Mouse (Mus musculus) heart, adult 18-20 months (tissue): ENCODE data around the gene Nol10. TPM values are rescaled to one million over a fixed set of nuclear protein-coding genes. Genes with fewer than 3 reads are reported as not detected.
"Not testable (repeated sequence)": the region's sequence is repeated elsewhere in the genome, so short reads cannot be mapped to it uniquely, and the experiment has no call there.

Source experiments
- DNase-seq, 2 experiments: peaks; one replicate each; pipeline ENCODE4 v3.0.0; 2021 to 2022; ENCODE audit warnings: mixed read lengths in 1 of 2
- total RNA-seq, 2 experiments: library from RNA; stranded (reverse); gene quantifications; 2 replicates each; pipeline ENCODE4 v1.2.3; 2021

The Nol10 gene
- total RNA-seq, 2 experiments from 2014 or later: 7.5 to 7.6 TPM

DNA sequence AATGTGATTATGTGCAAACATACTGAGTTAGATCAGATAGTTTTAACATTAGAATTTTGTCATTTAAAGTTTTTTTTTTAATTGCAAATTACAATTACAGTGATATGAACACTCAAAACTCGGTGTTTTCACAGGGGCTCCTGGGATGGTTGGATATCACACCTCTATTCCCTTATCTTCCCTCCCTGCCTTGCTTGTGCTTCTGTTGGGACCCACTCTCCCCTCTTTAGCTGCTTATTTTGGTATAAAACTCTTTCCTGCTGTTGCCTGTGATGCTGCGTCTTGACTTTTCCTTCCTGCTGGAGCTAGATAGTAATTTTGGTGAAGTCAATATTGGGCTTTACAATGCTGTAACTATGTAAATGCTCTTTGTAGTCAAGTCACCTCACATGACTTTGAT is 63.0 kb downstream of the Nol10 start:
- no peak for DNase-seq

DNA sequence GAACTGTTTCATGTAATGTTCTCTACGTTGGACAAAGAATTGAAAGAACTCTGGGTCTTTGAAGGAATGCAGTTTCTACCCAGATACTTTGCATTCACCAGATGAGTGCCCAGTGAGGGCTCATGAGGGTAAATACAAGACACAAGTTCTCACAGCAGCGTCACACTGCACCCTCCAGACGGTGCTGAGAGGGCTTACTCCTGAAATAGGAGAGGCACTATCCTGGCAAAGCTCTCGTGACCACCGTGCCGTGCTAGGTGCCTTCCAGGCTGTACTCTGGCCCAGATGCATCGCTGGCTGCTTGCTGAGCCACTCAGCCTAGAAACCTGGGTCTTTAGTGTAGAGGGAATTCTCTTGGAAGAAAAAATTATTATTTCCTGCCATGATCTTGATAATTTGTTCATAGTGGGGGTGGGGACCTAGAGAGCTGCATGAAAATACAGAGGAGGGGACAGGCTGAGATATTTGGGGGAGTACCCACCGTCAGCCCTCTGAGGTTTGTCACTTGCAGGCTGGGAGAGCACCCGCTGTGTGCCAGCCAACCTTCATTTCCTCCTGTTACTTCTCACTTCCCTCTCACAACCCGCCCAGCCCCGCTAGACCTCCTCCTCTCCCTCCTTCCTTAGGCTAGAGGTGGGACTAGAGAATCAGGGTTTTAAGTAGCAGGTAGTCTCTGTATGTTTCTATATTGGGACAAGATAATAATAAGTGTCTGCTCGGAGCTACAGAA is 63.7 kb downstream of the Nol10 start:
- no peak for DNase-seq

DNA sequence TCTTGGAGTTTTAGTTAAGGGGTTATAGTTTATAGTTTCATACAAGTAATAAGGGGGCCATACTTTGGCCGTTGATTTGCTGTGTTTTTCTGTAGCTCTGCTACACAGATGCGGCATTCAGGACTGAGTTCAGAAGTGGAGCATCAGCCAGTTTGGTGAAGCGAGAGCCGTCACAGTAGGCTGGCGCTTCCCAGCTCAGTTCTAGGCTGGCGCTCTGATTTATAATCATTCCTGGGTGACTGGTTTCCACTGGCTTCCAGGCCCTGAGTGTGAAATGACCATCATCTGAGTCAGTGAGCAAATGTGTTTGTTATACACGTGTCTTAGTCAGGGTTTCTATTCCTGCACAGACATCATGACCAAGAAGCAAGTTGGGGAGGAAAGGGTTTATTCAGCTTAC is 66.5 kb downstream of the Nol10 start:
- DNase-seq: no peak

DNA sequence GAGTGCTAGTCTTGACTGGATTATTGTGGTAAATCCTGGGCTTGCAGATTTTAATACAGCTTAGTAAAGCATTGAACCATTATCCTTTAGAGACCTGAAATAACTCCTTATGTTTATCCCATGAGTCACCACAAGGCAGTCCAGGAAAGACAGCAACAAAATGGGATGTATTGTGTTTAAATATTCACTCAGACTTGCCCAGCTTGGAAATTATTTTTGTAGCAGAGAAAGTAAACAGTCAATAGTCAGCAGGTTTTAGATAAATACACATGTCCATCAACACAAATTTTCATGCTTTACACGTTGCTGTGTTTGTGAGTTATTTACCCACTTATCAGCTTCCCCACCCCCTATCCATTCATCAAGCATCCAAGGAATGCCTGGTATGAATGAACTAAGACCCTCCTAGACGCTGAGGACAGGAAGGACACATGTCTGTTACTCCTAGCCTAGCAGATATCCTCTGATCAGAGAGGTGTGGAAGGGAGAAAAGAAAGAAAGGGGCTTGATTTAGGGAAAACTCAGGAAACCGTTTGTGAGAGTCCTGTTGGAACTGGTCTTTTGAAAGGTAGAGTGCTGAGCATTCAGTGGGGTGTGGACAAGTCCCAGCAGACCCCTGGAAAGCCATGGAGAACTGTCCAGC is 72.0 kb downstream of the Nol10 start:
- DNase-seq: no peak

DNA sequence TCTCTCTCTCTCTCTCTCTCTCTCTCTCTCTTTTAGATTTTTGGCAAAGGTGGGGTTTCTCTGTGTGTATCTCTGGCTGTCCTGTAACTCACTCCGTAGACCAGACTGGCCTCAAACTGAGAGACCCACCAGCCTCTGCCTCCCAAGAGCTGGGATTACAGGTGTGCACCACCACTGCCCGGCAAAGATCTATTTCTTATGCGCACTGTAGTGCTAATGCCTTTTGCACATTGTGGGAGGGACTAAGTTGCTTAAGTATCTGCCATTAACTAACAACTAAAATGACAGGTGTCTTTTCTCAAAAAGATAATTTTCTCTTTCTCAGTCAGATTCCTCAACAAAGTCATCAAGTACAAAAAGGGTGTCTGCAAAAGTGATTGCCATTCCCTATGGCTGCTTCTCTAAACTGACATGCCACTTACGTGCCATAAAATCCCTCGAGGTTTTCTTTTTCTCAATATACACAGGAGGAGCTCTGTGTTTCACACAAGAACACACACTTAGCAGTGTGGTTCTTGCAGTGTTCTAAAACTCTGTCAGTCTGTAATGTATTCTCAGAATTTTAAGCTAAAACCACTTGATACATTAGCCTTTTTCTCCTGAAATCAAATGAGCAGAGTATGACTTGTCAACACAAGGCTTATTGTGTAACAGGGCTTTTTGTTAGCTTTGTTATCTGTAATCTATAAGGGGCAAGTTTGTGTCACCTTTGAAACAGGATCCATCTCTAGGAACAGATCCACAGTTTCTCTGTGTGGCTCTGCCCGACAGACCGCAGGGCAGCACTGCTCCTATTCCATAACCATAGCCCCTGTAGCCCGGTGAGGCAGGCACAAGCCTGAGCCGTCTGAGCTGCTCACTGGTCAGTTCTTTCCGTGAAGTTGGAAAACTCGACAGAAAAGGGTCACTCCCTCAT is 77.3 kb downstream of the Nol10 start:
- DNase-seq: no peak

DNA sequence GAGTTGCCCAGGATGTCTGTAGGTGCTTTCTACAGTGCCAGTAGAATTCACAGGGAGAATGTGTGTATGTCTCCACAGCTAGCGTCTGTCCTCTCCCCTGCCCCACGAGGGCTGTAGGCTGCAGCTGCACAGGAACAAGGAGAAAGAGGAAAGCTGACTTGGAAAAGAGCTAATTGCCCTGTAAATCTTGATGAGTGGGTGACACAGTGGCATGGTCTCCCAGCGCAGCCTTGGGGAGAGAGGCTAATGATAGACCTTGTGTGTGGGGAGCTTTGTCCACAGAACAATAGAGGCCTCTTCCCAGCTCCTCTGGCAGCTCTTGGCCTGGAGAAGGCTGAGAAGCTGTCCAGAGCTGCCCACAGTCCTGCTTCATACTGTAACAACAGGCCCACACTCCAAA is 78.5 kb downstream of the Nol10 start:
- no peak for DNase-seq

DNA sequence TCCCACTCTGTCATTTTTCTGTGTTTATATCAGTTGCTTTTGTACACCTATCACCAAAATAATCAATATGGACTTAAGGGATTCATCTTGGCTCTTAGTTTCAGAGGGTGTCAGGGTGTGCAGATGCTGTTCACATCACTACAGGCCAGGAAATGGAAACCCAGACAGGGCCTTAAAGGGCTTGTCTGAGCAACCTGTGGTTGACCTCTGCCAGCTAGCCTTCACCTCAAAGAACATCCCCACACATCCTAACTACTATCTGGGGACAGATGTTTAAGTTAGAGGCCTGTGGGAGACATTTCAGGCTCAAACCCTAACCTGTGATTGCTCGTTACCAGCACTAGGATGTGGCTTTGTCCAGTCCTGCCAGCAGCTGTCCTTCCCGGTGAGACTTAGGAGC is 82.3 kb downstream of the Nol10 start:
- no peak for DNase-seq

DNA sequence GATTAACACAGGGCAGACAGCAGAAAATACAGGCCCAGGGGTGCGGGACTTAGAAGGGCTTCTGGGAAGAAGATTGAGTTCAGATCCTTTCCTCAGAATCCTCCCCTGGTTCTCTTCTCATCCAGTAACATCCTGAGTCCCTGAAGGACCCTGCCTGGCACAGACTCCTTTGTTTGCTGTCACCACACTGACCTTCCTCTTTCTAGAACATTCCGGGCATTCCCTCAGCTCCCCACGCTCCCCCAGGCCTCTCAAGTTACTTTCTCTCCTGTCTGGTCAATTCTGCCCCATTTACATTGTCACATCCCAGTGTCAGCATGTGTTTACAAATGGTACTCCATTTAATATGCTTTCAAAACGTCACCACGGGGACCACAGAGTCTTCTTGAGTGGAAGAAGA is 82.9 kb downstream of the Nol10 start:
- DNase-seq: no peak

DNA sequence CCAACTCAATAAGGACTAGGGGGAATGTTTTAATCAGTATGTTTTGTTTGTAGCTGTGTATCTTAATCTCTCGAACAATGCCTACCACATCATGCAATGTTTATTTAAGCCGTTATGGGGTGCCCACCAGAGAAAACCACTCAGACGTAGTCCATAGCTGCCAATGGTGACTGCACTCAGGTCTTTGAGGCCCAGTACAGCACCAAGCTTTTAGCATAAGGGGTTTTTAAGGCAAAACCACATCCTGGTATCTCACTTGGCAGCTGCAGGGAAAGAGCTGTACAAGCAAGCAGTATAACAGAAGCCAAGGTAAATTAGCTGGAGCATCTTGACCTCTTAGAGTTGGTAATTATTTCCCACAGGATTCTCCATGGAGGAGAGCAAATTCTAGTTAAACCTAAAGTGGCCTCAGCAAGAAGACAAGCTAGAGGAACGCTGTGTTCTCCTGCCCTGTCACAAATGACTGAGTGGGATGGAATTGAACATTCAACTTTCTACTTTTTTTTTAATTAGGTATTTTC is 83.6 kb downstream of the Nol10 start:
- DNase-seq: no peak

DNA sequence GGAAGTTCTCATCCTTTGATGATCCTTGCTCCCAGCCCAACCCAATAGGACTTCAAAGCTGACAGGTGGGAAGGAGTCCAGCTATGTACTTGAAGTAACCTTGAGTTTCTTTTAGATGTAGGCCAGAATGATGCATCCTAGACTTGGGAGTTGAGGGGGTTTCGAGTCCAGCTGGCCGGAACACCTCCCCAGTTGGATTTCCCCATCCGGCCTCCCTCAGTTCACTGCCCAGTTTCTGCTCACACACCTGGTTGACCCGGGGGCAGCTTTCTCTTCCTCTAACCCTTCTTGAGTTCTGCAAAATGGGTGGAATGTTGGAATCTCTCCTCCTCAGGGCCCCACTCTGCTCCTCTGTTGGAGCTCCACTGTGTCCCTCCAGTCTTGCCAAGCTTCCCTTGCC is 85.5 kb downstream of the Nol10 start:
- no peak for DNase-seq

DNA sequence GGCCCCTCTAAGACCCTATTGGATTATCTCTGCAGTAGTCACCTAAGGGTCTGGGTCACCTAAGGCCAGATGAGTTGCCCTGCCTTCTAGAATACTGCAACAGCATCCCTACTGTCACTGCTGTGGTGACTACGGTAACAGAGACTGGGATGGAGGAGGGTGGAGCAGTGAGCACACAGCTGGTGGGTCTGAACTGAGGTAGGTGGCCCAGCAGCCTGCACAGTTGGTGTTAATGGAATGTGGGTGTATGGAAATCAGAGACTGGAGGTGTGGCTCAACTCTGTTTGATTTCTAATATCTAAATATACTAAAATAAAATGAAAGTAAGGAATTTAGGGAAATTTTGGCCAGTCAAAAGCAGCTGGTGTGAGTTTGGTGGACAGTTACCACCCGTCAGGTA is 88.2 kb downstream of the Nol10 start:
- DNase-seq: no peak

DNA sequence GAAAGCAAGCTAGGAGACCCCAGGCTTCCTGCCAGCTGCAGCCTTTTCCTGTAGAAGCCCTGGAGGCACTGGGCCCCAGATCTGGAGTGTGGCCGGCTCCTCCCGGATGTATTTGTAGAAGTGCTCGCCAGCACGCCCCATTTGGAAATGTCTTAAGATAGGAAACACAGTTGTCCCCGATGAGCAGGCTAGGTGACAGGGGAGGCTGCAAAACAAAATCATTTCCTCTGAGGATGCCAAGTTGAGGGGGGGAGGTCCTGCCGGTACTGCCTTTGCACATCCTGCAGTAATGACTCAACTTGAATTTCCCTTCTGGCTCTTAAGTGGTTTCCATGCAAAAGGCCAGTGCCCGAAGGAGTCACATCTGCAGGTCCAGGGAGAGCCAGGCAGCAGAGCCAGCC is 92.0 kb downstream of the Nol10 start:
- peak; percentile 61 to 88 for DNase-seq

DNA sequence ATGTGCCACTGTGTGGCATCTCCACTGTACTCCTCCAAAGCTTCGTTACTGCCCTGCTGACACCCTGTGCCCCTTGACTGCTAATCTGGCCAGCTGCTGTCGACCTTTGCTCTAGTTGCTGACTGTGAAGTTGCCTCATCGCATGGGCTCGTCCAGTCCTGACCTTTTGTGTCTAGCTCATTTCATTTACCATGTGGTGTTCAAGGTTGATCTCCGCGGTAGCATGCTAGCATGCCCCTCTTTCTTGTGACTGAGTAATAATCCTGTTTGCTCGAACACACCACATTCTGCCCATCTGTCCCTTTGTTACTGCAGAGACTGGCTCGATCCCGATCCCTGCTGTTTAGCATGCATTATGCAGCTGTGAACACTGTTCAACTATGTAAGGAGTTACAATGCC is 93.2 kb downstream of the Nol10 start:
- DNase-seq: peak; percentile 31 to 49

DNA sequence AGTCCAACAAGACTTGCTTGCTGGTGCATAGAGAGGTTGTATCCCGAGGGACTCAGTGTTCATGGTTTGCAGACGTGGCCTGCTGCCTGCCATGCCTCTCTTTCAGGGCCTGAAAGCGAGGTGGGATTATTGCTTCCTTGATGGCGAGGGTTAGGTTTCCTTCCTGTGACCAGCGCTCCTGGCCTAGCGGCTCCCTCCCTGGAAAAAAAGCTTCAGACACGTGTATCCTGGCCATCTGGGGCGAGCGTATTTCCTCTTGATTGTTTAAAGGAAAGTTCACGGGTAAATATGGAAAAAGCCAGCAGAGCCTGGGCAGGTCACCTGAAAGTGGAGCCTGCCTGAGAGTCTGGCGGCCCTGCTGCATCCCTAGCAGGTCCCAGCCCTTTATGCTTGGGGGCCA is 96.1 kb downstream of the Nol10 start:
- DNase-seq: peak; percentile 60 to 86

DNA sequence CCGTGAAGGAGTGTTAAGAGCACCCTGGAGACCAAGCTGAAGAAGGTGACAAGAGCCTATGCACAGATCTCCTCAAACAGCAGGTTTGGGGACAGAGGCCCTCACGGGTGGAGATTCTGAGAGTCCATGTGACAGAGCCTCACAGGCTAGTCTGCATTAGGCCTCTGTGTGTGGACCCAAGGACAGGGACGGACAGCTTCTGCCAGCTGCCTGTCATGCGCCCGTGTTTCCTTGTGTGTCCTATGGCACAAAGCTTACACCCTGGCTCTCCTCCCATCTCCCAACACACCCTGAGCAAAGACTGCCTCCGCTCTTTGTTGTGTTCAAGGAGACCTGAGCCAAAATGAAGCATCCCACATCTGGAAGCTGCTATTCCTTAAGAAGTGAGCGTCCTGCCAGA is 97.0 kb downstream of the Nol10 start:
- no peak for DNase-seq

DNA sequence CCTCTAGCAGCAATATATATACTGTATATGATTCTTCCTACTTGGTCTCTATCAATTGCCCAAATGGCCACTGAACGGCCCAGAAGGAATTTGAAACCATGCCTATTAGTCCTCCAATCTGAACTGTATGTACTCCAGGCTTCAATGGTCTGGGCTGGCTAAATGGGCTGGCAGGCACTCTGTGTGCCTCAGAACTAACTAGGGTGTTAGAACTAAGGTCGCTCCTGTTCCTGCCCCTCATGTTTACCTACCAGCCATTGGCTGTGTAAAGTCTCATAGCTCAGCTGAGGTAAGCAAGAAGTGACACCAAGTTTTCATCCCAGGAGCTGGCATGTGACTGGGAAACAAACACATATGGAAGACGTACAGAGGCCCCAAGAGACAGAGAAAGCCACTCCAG is 100.5 kb downstream of the Nol10 start:
- no peak for DNase-seq

DNA sequence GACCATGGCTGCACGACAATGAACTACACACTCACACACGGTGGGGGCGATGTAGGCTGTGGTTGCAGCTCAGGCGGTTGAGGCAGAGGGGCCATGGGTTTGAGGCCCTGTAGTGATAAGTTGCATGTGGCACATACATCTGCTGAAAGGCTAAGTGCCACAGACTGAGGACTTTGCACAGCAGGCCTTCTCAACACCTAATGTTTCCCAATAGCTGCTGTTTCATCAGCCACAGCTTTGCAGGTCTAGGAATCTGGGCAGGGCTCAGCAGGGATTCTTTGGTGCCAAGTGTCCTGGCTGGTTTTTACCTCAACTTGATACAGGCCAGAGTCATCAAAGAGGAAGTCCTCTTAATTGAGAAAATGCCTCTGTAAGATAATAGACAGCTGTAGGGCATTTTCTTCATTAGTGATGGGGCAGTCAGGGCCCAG is 101.4 kb downstream of the Nol10 start:
- no peak for DNase-seq

DNA sequence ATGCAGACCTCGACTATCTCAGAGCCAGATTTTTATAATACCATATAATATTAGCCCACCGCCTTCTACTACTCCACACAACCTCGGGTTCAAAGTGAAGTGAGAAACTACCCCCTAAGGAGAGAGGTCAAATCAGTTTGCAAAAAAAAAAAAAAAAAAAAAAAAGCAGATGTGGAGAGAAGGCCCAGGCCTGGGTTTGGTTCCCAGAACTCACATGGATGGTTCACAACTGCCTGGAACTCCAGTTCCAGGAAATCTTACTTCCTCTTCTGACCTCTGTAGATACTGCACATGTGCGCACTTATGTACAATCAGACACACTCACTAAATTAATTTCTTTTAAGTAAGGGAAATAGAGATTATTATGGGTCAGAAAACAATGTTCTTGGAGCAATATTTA is 102.2 kb downstream of the Nol10 start:
- no peak for DNase-seq

DNA sequence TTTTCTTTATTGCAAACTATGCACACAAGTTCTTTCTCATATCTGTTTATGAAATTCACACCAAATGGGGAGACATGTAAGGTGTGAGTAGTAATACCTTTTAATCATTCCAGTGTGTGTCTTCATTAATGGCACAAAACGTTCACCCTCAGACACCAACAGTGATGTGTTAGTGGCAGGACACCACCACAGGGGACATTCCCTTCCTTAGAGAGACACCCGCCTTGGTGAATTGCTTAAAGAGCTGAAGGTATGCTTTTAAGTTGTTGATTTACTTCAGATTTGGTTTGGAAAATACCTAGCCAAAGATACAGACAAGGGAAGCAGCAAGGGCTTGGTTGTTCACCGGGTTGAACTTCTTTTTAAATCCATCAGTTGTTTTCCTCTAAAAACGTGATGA is 102.7 kb downstream of the Nol10 start:
- no peak for DNase-seq

DNA sequence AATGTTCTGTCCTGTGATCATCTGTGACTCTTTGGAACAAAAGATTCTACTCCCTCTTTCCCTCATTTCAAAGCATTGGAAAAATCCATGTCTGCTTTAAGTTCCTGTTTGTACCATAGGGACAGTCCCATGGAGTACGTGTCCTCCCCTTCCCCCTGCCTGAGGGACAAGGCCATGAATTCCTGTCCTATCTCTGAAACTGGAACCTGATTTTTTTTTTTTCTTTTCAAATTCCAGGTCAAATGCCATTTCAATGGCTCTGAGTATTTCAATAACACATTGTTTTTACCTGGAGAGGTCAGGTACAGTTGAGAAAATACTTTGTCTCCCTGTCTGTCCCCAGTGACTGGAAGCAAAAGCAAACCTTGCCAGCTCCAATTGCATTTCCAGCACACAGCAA is 104.0 kb downstream of the Nol10 start:
- no peak for DNase-seq

DNA sequence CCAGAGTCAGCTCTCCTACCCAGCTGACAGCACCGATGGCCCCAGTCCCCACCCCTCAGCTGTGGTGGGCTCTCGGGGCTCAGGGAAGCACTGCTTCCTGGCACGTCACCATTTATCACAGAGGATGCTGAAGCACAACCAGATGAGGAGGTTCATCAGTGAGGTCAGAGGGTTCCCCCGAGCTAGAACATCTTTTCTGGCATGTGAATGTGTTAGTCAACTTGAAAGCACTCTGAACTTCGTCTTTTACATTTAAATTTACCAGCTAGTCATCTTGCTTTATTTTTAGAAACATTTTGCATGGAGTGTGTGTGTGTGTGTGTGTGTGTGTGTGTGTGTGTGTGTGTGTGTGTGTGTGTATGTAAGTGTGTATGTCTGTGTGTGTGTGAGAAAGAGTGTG is 105.7 kb downstream of the Nol10 start:
- DNase-seq: no peak

DNA sequence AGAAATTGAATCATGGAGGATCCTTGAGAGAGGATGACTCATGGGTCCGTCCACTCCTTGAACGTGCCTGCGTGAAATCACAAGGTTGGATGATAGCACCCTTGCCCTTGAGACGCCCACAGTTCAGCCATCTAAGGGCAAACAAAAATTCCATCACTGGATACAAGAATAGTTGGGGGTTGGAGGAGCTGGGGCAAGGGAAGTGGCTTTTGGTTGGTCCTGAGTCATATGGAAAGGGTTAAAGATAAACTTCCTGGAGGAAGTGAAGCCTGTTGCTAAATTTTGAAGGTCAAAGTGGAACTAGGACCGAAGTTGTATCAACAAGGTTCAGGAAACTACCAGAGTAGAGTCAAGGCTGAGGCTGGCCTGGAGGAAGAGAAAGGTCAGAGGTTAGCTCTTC is 106.8 kb downstream of the Nol10 start:
- DNase-seq: no peak

DNA sequence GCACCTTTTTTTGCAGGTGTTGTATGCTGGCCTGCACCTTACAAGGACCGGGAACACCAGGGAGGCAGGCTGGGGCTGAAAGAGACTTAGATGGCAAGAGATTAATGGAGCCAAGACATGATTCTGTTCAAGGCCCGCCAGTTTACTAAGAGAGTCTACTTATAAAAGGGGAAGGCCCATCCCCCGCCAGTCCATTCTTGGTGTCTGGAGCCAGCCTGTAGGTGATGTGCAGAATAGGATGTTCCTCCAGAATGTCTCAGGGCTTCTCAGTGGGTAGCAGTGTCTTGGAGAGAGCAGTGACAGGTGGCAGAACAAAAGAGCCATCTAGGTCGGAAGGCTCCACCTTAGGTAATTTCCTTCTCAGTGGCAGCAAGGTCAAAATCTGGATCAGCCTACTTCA is 111.0 kb downstream of the Nol10 start:
- not testable (repeated sequence) for DNase-seq
